Mouse (Mus musculus) heart, postnatal 0 days (tissue): Measurements from ENCODE around the gene C1ql4. TPM values are rescaled to one million over a fixed set of nuclear protein-coding genes. Genes with fewer than 3 reads are reported as not detected.

Experiments used
- ATAC-seq: fragments of 200-750 bp; cut with Nextera tagmentation; 2 replicates; pipeline ENCODE4 v1.8.0; 2017; ENCODE audit warnings: low read depth, moderate number of reproducible peaks, moderate library complexity; ENCODE audit not compliant: insufficient read depth
- DNase-seq: peaks from one replicate; pipeline ENCODE4 v3.0.0-alpha.2; 2016; ENCODE audit warnings: low spot score
- H3K27ac ChIP-seq: fragments of 300-500 bp; sonication (generic); 2 replicates; pipeline ENCODE4 v1.5.1; 2014; ENCODE audit warnings: low read depth, mild to moderate bottlenecking
- H3K27me3 ChIP-seq: fragments of 300-500 bp; sonication (generic); 2 replicates; pipeline ENCODE4 v1.6.1; 2014; ENCODE audit warnings: low read length, mixed read lengths; ENCODE audit not compliant: control insufficient read depth, insufficient read depth
- H3K36me3 ChIP-seq: fragments of 300-500 bp; sonication (generic); replicated peaks from 2 replicates; pipeline ENCODE4 v1.6.1; 2014; ENCODE audit warnings: low read length, mixed read lengths; ENCODE audit not compliant: control insufficient read depth, insufficient read depth
- H3K4me1 ChIP-seq: fragments of 300-500 bp; sonication (generic); 2 replicates; pipeline ENCODE4 v1.6.1; 2014; ENCODE audit warnings: antibody characterized with exemption; ENCODE audit not compliant: control insufficient read depth, insufficient read depth
- H3K4me2 ChIP-seq: fragments of 300-500 bp; sonication (generic); 2 replicates; pipeline ENCODE4 v1.6.1; 2014; ENCODE audit warnings: low read depth, mild to moderate bottlenecking, low read length, moderate library complexity
- H3K4me3 ChIP-seq: fragments of 300-500 bp; sonication (generic); 2 replicates; pipeline ENCODE4 v1.5.1; 2014; ENCODE audit warnings: low read depth, low read length
- H3K9ac ChIP-seq: fragments of 300-500 bp; sonication (generic); replicated peaks from 2 replicates; pipeline ENCODE4 v1.6.1; 2014; ENCODE audit warnings: low read depth, low read length, mixed read lengths
- H3K9me3 ChIP-seq: fragments of 300-500 bp; sonication (generic); replicated peaks from 2 replicates; pipeline ENCODE4 v1.6.1; 2016; ENCODE audit warnings: low read length; ENCODE audit not compliant: control insufficient read depth
- CTCF ChIP-seq: IDR thresholded peaks from 2 replicates; pipeline ENCODE4 v1.5.1; 2016; ENCODE audit warnings: antibody characterized with exemption, control low read depth, low read depth
- EP300 ChIP-seq: IDR thresholded peaks from 2 replicates; pipeline ENCODE4 v1.6.1; 2016; ENCODE audit warnings: antibody characterized with exemption, low read depth
- WGBS: fragments of 180-500 bp; shearing (Covaris S2); extraction: QIAGEN DNeasy Blood & Tissue Kit; methylation state at CpG from one replicate; pipeline ENCODE4 v1.1.7; 2014; 5-methylcytosine and 5-hydroxymethylcytosine counted together
- polyA plus RNA-seq: library from polyadenylated mRNA; unstranded; fragments of >200 nt; fragmentation: Nextera tagmentation; extraction: Ambion mirVana; gene quantifications from 2 replicates; pipeline ENCODE4 v1.2.1, GENCODE M21; 2015
- total RNA-seq: library from RNA; depleted of rRNA; stranded (reverse); fragments of >200 nt; gene quantifications from 2 replicates; pipeline ENCODE4 v1.2.3, GENCODE M21; 2014; ENCODE audit warnings: low replicate concordance

C1ql4 gene
- total and polyA plus RNA-seq, 2 experiments from 2014 or later: 0.20 TPM; not detected in 1

DNA sequence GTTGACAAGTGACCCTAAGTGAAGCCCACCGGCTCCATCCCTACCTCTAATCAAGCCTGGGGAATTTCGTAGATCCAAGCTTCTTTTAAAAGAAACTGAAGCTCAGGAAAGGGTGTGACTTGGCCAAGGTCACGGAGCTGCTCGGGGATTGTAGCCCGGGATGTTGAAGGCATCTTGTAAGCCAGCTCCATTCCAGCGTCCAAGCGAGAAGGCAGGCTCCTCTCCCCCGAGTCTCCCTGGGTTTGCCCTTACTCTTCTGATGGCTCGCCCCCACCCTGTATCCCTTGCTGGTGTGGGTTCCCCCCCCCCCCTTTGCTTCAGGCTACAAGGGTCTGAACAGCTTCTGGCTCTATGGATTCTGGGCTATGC is 10.9 kb upstream of the C1ql4 start:
- no peak for TF ChIP-seq CTCF
- ATAC-seq: no peak
- peak overlapping the region; percentile 40; the same call in 1 of the 2 replicates for H3K9ac ChIP-seq

DNA sequence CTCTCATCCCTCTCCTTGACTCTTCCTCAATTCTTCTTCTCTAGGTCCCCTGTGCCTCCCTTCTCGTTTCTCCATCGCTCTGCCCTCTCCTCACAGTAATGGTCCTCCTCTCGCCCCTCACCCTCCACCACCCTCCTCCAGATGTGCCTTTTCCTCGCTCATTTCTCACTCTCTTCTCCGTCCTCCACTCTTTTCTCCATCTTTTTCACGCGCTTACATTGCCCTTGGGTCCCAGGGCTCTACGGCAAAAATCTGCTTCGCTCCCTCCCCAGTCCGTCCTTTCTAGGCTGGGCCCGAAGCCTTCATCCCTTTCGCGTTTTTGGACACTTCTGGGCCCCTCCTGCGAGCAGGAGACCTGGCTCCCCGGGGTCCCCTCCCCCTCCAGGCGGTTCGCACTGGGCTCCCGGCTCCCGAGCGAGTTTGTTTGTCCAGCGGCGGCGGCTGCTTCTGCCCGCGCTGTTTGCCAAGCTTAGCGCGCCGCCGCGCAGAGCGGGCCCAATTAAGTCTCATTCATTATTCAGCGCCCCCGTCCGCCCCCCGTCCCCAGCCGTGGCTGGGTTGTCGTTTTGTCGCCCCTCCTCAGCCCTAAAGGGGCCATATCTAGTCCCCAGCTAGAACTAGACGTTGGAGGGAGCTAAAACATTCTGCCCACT is 10.3 kb upstream of the C1ql4 start:
- Histone ChIP-seq H3K4me2 (peak overlapping the region; percentile 66), H3K9me3 (no peaks in the 10 kb centered on the region), H3K4me1 (peaks cover 24% of the 10 kb centered on the region), H3K4me3 (peak overlapping the region; percentile 48), H3K9ac (peak overlapping the region; percentile 40; the same call in 1 of the 2 replicates), H3K27me3 (peaks cover 64% of the 10 kb centered on the region), H3K27ac (no peak overlapping the region), H3K36me3 (no peaks in the 10 kb centered on the region)
- 0 out of 2 replicates have a peak, but pooled peaks have one; percentile 12 for ATAC-seq
- DNase-seq: no peak
- TF ChIP-seq EP300 (no peak), CTCF (no peak)
- WGBS: under 1% methylated on average over 39 of the region's 39 CpGs

More for the DNA sequence above, 10.9 kb upstream of the C1ql4 start:
- Histone ChIP-seq H3K36me3 (no peaks in the 10 kb centered on the region), H3K27ac (no peak overlapping the region), H3K27me3 (peaks cover 59% of the 10 kb centered on the region), H3K4me2 (peak overlapping the region; percentile 66), H3K9me3 (no peaks in the 10 kb centered on the region), H3K4me1 (peaks cover 22% of the 10 kb centered on the region), H3K4me3 (peak overlapping the region; percentile 48)
- DNase-seq: no peak
- 5% methylated on average over 9 of the region's 9 CpGs for WGBS

DNA sequence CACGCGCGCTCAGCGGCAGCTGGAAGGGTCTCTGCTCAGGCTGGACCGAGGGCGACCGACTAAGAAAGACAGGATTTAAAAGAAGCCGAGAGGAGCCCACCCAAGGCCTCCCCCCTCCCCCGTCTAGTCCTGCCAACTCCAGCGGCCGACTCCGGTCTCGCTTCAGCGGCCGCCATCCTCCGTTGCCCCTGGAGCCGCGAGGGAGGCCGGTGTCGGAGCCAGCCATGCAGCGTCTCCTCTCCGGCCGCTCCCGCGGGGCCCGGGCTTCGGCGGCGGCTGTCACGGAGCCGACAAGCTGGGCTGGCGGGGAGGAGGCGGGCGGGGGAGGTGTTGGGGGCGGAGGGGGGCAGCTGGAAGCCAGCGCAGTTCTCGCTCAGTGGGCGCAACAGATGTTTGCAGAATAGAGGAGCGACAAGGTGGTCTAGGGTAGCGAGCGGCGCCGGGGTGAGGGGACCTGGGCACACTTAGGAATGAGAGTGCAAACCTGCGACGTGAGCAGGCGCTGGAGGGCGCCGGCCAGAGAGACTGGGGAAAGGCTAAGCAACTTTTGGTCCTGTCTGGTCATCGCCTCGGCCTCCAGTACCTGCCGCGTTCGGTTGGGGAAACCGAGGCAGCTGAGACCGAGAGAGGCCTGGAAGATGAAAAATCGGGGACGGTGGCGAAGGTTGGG is 9.3 kb upstream of the C1ql4 start:
- no peak for DNase-seq
- no peak overlapping the region for H3K27ac ChIP-seq
- WGBS: 2% methylated on average over 45 of the region's 58 CpGs
- H3K4me3 ChIP-seq: peak overlapping the region; percentile 48
- no peak for TF ChIP-seq EP300
- TF ChIP-seq CTCF: no peak
- 0 out of 2 replicates have a peak overlapping the region, but pooled peaks have one; percentile 34 for H3K9ac ChIP-seq
- no peaks in the 10 kb centered on the region for H3K36me3 ChIP-seq
- ATAC-seq: no peak
- peaks cover 24% of the 10 kb centered on the region for H3K4me1 ChIP-seq
- no peaks in the 10 kb centered on the region for H3K9me3 ChIP-seq
- H3K4me2 ChIP-seq: peak overlapping the region; percentile 66
- peaks cover 74% of the 10 kb centered on the region for H3K27me3 ChIP-seq

DNA sequence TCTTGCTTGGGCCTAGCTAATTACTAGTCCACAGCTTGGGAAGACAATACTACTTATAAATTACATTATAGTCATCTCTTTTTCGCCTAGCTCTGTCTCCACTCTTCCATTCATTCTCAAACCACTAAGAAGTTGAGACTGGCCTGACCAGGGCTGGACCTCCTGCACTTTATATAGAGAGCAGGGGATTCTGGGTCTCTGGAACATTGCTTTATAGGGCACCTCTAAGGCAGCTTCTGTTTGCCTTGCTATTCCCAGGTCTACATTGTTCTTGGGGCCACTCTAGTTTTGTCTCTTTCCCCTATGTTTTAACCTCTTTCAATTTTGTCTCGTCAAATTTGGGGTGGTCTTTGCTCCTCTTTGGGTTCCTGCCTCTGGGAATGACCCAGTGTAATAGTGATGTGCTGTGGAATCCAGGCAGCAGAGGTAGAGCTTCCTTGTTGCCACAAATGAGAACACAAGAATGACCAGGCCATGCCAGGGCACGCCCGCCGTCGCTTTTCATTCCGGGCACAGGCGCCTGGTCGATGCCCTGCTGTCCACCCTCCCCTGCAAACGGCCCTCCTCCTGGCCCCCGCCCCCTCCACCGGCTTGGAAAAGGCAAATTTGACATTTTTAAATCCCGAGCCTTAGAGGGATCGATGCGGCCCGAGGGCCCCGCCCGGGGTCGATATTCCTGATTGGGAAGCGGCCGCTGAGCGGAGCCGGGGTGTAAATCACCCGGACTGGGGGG is 8.6 kb upstream of the C1ql4 start:
- peaks cover 24% of the 10 kb centered on the region for H3K4me1 ChIP-seq
- no peak for DNase-seq
- H3K9me3 ChIP-seq: no peaks in the 10 kb centered on the region
- H3K4me3 ChIP-seq: peak overlapping the region; percentile 48
- H3K27me3 ChIP-seq: peaks cover 79% of the 10 kb centered on the region
- 14% methylated on average over 24 of the region's 24 CpGs for WGBS
- H3K27ac ChIP-seq: no peak overlapping the region
- no peak for TF ChIP-seq EP300
- no peak for TF ChIP-seq CTCF
- peak overlapping the region; percentile 66 for H3K4me2 ChIP-seq
- H3K36me3 ChIP-seq: no peaks in the 10 kb centered on the region
- no peak for ATAC-seq
- H3K9ac ChIP-seq: 0 out of 2 replicates have a peak overlapping the region, but pooled peaks have one; percentile 34

DNA sequence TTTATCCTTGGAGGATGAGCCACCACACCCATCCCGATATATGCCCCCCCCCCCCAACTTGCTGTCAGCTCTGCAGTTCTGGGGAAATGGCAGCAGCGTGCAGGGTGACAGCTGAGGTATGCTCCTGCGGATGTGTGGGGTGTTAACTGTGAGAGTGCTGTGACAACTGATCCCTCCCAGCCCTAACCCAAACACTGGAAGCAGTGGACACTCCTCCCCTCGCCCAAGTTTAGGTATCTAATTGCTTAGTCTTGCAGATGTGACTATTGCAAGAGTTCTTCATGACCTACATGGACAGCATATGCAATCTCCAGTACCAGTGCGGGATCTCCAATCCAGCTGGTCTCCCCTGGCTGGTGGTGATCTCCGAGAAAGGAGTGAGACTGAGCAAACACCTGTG is 7.7 kb upstream of the C1ql4 start:
- 23% methylated on average over 6 of the region's 6 CpGs for WGBS
- H3K36me3 ChIP-seq: no peaks in the 10 kb centered on the region
- TF ChIP-seq CTCF (no peak), EP300 (no peak)
- DNase-seq (no peak), ATAC-seq (no peak)
- H3K4me1 ChIP-seq: peaks cover 24% of the 10 kb centered on the region
- H3K4me2 ChIP-seq: no peak overlapping the region
- 0 out of 2 replicates have a peak overlapping the region, but pooled peaks have one; percentile 1 for H3K4me3 ChIP-seq
- H3K9ac ChIP-seq: no peak overlapping the region
- no peaks in the 10 kb centered on the region for H3K9me3 ChIP-seq
- peaks cover 88% of the 10 kb centered on the region for H3K27me3 ChIP-seq
- H3K27ac ChIP-seq: no peak overlapping the region
